Mouse (Mus musculus): ENCODE results near the gene Gm13275. TPM values are rescaled to one million over a fixed set of nuclear protein-coding genes. Genes with fewer than 3 reads are reported as not detected.

Gm13275 gene
- polyA plus RNA-seq, 1 experiment from 2014 or later = not detected

DNA sequence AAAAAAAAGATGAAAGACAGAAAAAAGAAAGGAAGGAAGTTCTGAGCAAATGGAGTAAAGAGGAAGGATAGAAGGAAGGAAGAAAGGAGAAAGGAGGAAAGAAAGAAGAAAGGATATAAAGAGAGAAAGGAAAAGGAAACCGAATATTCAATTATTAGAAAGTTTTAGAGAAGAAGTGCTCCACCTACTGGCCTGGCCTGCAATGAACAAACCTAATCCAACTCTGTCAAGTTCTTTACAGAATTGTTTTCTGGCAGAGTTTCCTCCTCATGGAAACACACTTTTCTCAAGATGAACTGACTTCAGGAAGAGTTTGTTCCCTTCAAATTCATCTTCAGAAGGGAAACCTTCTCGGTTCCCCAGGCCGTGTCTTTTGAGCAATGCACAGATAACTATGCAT, 44.5 kb downstream of the Gm13275 start:
- 28% methylated on average over 3 of the region's 3 CpGs for WGBS (ENCODE audit: insufficient replicate concordance)
- no peak for TF ChIP-seq EP300 (IDR thresholded peaks at IDR 0.05; ENCODE audit: low read depth)
- TF ChIP-seq CTCF (IDR thresholded peaks at IDR 0.05; ENCODE audit: low read depth) = peak; percentile 51
- Histone ChIP-seq H3K9me3 (ENCODE audit: low read length) (no peaks in the 10 kb centered on the region), H3K27me3 (ENCODE audit: insufficient read depth, low read length) (no peaks in the 10 kb centered on the region), H3K9ac (replicated peaks) (no peak overlapping the region), H3K27ac (ENCODE audit: low read depth) (no peak overlapping the region), H3K4me1 (ENCODE audit: insufficient read depth) (no peaks in the 10 kb centered on the region), H3K36me3 (replicated peaks; ENCODE audit: insufficient read depth, low read length) (no peaks in the 10 kb centered on the region), H3K4me2 (ENCODE audit: low read depth, low read length) (no peak overlapping the region), H3K4me3 (ENCODE audit: low read depth, low read length) (no peak overlapping the region)
- no peak for DNase-seq
- no peak for ATAC-seq

DNA sequence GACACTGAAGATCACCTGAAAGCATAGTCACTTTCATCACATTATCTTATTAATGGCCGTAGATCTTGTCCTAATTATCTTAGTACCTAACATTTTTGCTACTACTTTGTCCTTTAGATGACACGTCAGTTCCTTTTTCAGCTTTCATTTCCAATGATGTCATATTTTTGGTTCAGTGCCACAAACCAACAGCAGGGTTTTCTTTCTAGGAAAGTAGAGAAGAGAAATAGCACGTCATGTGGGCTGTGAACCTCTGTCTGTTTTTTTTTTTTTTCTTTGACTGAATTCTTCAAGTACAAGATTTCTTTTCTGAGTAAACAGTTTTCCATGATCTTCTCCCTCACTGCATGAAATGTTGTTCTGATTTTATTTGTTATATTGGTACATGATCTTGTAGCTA, 45.8 kb downstream of the Gm13275 start:
- DNase-seq (no peak), ATAC-seq (no peak)
- Histone ChIP-seq H3K36me3 (replicated peaks; ENCODE audit: insufficient read depth, low read length) (no peaks in the 10 kb centered on the region), H3K27ac (ENCODE audit: low read depth) (no peak overlapping the region), H3K27me3 (ENCODE audit: insufficient read depth, low read length) (no peaks in the 10 kb centered on the region), H3K4me1 (ENCODE audit: insufficient read depth) (no peaks in the 10 kb centered on the region), H3K9ac (replicated peaks) (no peak overlapping the region), H3K9me3 (ENCODE audit: low read length) (no peaks in the 10 kb centered on the region), H3K4me2 (ENCODE audit: low read depth, low read length) (no peak overlapping the region), H3K4me3 (ENCODE audit: low read depth, low read length) (no peak overlapping the region)
- WGBS (ENCODE audit: insufficient replicate concordance) = 45% methylated on average over 3 of the region's 3 CpGs
- no peak for TF ChIP-seq EP300 (IDR thresholded peaks at IDR 0.05; ENCODE audit: low read depth)
- no peak for TF ChIP-seq CTCF (IDR thresholded peaks at IDR 0.05; ENCODE audit: low read depth)

DNA sequence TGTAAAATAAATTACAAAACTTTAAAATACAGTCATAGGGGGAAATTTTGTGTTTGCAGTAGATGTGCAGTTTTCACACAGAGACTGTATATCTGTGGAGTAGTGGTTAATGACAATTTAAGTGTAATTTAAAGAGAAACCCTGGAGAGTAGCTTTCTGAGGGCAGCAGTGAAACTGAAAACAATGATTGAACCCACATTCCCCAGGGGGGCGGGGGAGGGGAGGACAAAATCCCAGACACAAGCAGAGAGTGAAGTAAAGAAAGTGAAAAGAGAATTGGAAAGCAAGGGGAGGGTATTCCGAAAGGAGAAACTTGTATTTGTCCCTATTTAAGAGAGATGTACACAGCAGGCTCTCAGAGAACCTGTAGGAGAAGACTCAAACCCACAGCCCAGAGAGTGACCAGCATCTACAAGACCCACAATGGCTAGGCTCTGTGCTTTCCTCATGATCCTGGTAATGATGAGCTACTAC, 47.2 kb downstream of the Gm13275 start, which contains the start of gene Ifna4:
Gene Ifna4, plus strand, starts transcription at position 424 of the 474 bp plus-strand sequence.
- no peak within 1 kb of the TSS for H3K4me2 ChIP-seq (ENCODE audit: low read depth, low read length)
- no peaks in the 10 kb centered on the region for H3K36me3 ChIP-seq (replicated peaks; ENCODE audit: insufficient read depth, low read length)
- no peak within 1 kb of the TSS for H3K9ac ChIP-seq (replicated peaks)
- no peaks in the 10 kb centered on the region for H3K4me1 ChIP-seq (ENCODE audit: insufficient read depth)
- no peak within 1 kb of the TSS for H3K4me3 ChIP-seq (ENCODE audit: low read depth, low read length)
- no peaks in the 10 kb centered on the region for H3K27me3 ChIP-seq (ENCODE audit: insufficient read depth, low read length)
- 63% methylated on average over 2 of the region's 2 CpGs for WGBS (ENCODE audit: insufficient replicate concordance)
- DNase-seq (no peak), ATAC-seq (no peak)
- no peaks in the 10 kb centered on the region for H3K9me3 ChIP-seq (ENCODE audit: low read length)
- H3K27ac ChIP-seq (ENCODE audit: low read depth) = no peak within 1 kb of the TSS
- TF ChIP-seq EP300 (IDR thresholded peaks at IDR 0.05; ENCODE audit: low read depth) (no peak), CTCF (IDR thresholded peaks at IDR 0.05; ENCODE audit: low read depth) (no peak)

Other genes starting within 250 kb of the Gm13275 start
- not detected in 2 replicates for gene Ifna15, start 236.2 kb upstream of the Gm13275 start, polyA plus RNA-seq (2015; fragmentation: Nextera tagmentation; extraction: Ambion mirVana)
- gene Ifna14, start 222.7 kb upstream of the Gm13275 start, polyA plus RNA-seq (2015; fragmentation: Nextera tagmentation; extraction: Ambion mirVana) = not detected in 2 replicates
- not detected in 2 replicates for gene Ifna9, start 202.1 kb upstream of the Gm13275 start, polyA plus RNA-seq (2015; fragmentation: Nextera tagmentation; extraction: Ambion mirVana)
- not detected in 2 replicates for gene Ifna12, start 191.1 kb upstream of the Gm13275 start, polyA plus RNA-seq (2015; fragmentation: Nextera tagmentation; extraction: Ambion mirVana)
- not detected in 2 replicates for gene C87499, start 160.1 kb upstream of the Gm13275 start, polyA plus RNA-seq (2015; fragmentation: Nextera tagmentation; extraction: Ambion mirVana)
- gene Ifna13, start 150.0 kb upstream of the Gm13275 start, polyA plus RNA-seq (2015; fragmentation: Nextera tagmentation; extraction: Ambion mirVana) = not detected in 2 replicates
- gene Ifna16, start 117.6 kb upstream of the Gm13275 start, polyA plus RNA-seq (2015; fragmentation: Nextera tagmentation; extraction: Ambion mirVana) = not detected in 2 replicates
- gene Ifna2, start 110.6 kb upstream of the Gm13275 start, polyA plus RNA-seq (2015; fragmentation: Nextera tagmentation; extraction: Ambion mirVana) = not detected in 2 replicates
- not detected in 2 replicates for gene Ifnab, start 103.1 kb upstream of the Gm13275 start, polyA plus RNA-seq (2015; fragmentation: Nextera tagmentation; extraction: Ambion mirVana)
- gene Gm26566, start 72.7 kb upstream of the Gm13275 start, polyA plus RNA-seq (2015; fragmentation: Nextera tagmentation; extraction: Ambion mirVana) = 0.15 and 0.22 TPM in 2 replicates
- gene Klhl9, start 72.0 kb upstream of the Gm13275 start, polyA plus RNA-seq (2015; fragmentation: Nextera tagmentation; extraction: Ambion mirVana) = 18.6 and 20.1 TPM in 2 replicates
- not detected in 2 replicates for gene Gm13271, start 39.6 kb upstream of the Gm13275 start, polyA plus RNA-seq (2015; fragmentation: Nextera tagmentation; extraction: Ambion mirVana)
- gene Gm13283, start 34.4 kb upstream of the Gm13275 start, polyA plus RNA-seq (2015; fragmentation: Nextera tagmentation; extraction: Ambion mirVana) = 0.13 TPM in 1 of 2 replicates, not detected in the other
- not detected in 2 replicates for gene Gm13290, start 20.7 kb upstream of the Gm13275 start, polyA plus RNA-seq (2015; fragmentation: Nextera tagmentation; extraction: Ambion mirVana)
- not detected in 2 replicates for gene Gm13289, start 17.6 kb upstream of the Gm13275 start, polyA plus RNA-seq (2015; fragmentation: Nextera tagmentation; extraction: Ambion mirVana)
- not detected in 2 replicates for gene Gm13272, start 14.6 kb upstream of the Gm13275 start, polyA plus RNA-seq (2015; fragmentation: Nextera tagmentation; extraction: Ambion mirVana)
- not detected in 2 replicates for gene Ifnz, start 12.4 kb upstream of the Gm13275 start, polyA plus RNA-seq (2015; fragmentation: Nextera tagmentation; extraction: Ambion mirVana)
- gene Gm13276, start 8.8 kb upstream of the Gm13275 start, polyA plus RNA-seq (2015; fragmentation: Nextera tagmentation; extraction: Ambion mirVana) = not detected in 2 replicates
- gene Gm13277, start 5.9 kb upstream of the Gm13275 start, polyA plus RNA-seq (2015; fragmentation: Nextera tagmentation; extraction: Ambion mirVana) = not detected in 2 replicates
- not detected in 2 replicates for gene Gm13278, start 2.9 kb upstream of the Gm13275 start, polyA plus RNA-seq (2015; fragmentation: Nextera tagmentation; extraction: Ambion mirVana)
- gene Gm13279, start 2.9 kb downstream of the Gm13275 start, polyA plus RNA-seq (2015; fragmentation: Nextera tagmentation; extraction: Ambion mirVana) = not detected in 2 replicates
- gene Gm13285, start 5.2 kb downstream of the Gm13275 start, polyA plus RNA-seq (2015; fragmentation: Nextera tagmentation; extraction: Ambion mirVana) = 0.17 and 0.25 TPM in 2 replicates
- not detected in 2 replicates for gene Gm13287, start 8.8 kb downstream of the Gm13275 start, polyA plus RNA-seq (2015; fragmentation: Nextera tagmentation; extraction: Ambion mirVana)
- not detected in 2 replicates for gene Gm13288, start 11.0 kb downstream of the Gm13275 start, polyA plus RNA-seq (2015; fragmentation: Nextera tagmentation; extraction: Ambion mirVana)
- gene Ifna7, start 21.7 kb downstream of the Gm13275 start, polyA plus RNA-seq (2015; fragmentation: Nextera tagmentation; extraction: Ambion mirVana) = not detected in 2 replicates
- gene Ifna11, start 25.5 kb downstream of the Gm13275 start, polyA plus RNA-seq (2015; fragmentation: Nextera tagmentation; extraction: Ambion mirVana) = not detected in 2 replicates
- gene Ifna6, start 32.9 kb downstream of the Gm13275 start, polyA plus RNA-seq (2015; fragmentation: Nextera tagmentation; extraction: Ambion mirVana) = not detected in 2 replicates
- gene Ifna5, start 41.0 kb downstream of the Gm13275 start, polyA plus RNA-seq (2015; fragmentation: Nextera tagmentation; extraction: Ambion mirVana) = not detected in 2 replicates
- not detected in 2 replicates for gene Ifna4, start 47.4 kb downstream of the Gm13275 start, polyA plus RNA-seq (2015; fragmentation: Nextera tagmentation; extraction: Ambion mirVana)
- not detected in 2 replicates for gene Ifna1, start 55.6 kb downstream of the Gm13275 start, polyA plus RNA-seq (2015; fragmentation: Nextera tagmentation; extraction: Ambion mirVana)
- gene Ifne, start 85.7 kb downstream of the Gm13275 start, polyA plus RNA-seq (2015; fragmentation: Nextera tagmentation; extraction: Ambion mirVana) = not detected in 2 replicates